Mouse (Mus musculus) midbrain, embryonic 12.5 days (tissue): Measurements from ENCODE around the gene Herc6. TPM values are rescaled to one million over a fixed set of nuclear protein-coding genes. Genes with fewer than 3 reads are reported as not detected.
A peak's percentile ranks its signal among the peaks of the same experiment; 100 is the strongest.
"Not testable (repeated sequence)": the region's sequence is repeated elsewhere in the genome, so short reads cannot be mapped to it uniquely, and the experiment has no call there.

ENCODE experiments used
- ATAC-seq: fragments of 200-750 bp; cut with Nextera tagmentation; 2 replicates; pipeline ENCODE4 v1.8.0; 2017; ENCODE audit warnings: low read depth, moderate TSS enrichment, moderate library complexity; ENCODE audit not compliant: low FRiP score
- H3K27ac ChIP-seq: fragments of 300-500 bp; sonication (generic); replicated peaks from 2 replicates; pipeline ENCODE4 v1.5.1; 2016; ENCODE audit warnings: mild to moderate bottlenecking
- H3K27me3 ChIP-seq: fragments of 300-500 bp; sonication (generic); 2 replicates; pipeline ENCODE4 v1.6.1; 2016; ENCODE audit warnings: mild to moderate bottlenecking
- H3K36me3 ChIP-seq: fragments of 300-500 bp; sonication (generic); 2 replicates; pipeline ENCODE4 v1.6.1; 2016
- H3K4me1 ChIP-seq: fragments of 300-500 bp; sonication (generic); 2 replicates; pipeline ENCODE4 v1.6.1; 2016
- H3K4me2 ChIP-seq: fragments of 300-500 bp; sonication (generic); replicated peaks from 2 replicates; pipeline ENCODE4 v1.6.1; 2016; ENCODE audit warnings: mild to moderate bottlenecking, moderate library complexity
- H3K4me3 ChIP-seq: fragments of 300-500 bp; sonication (generic); 2 replicates; pipeline ENCODE4 v1.5.1; 2016; ENCODE audit warnings: mild to moderate bottlenecking
- H3K9ac ChIP-seq: fragments of 300-500 bp; sonication (generic); replicated peaks from 2 replicates; pipeline ENCODE4 v1.6.1; 2016; ENCODE audit warnings: mild to moderate bottlenecking, moderate library complexity
- H3K9me3 ChIP-seq: fragments of 300-500 bp; sonication (generic); 2 replicates; pipeline ENCODE4 v1.6.1; 2016; ENCODE audit warnings: mild to moderate bottlenecking
- WGBS: fragments of 180-500 bp; shearing (Covaris S2); methylation state at CpG from one replicate; pipeline ENCODE4 v1.1.7; 2016; 5-methylcytosine and 5-hydroxymethylcytosine counted together
- polyA plus RNA-seq: library from polyadenylated mRNA; unstranded; fragments of >200 nt; fragmentation: Nextera tagmentation; extraction: Ambion mirVana; gene quantifications from 2 replicates; pipeline ENCODE4 v1.2.1, GENCODE M21; 2016

Herc6 gene
- polyA plus RNA-seq, 1 experiment from 2014 or later: 1.5 TPM

GRCm38 (mm10) chr6:57541737-57542335 is 39.0 kb upstream of the Herc6 start:
- Histone ChIP-seq H3K27me3 (no peaks in the 10 kb centered on the region), H3K36me3 (no peaks in the 10 kb centered on the region), H3K4me3 (no peak overlapping the region), H3K9me3 (no peaks in the 10 kb centered on the region), H3K27ac (no peak overlapping the region), H3K4me1 (no peaks in the 10 kb centered on the region), H3K9ac (no peak overlapping the region), H3K4me2 (no peak overlapping the region)
- 96% methylated on average over 1 of the region's 1 CpGs for WGBS
- no peak for ATAC-seq

- not testable (repeated sequence) for H3K4me1 ChIP-seq, H3K9me3 ChIP-seq, H3K9ac ChIP-seq, H3K4me3 ChIP-seq, H3K27ac ChIP-seq, H3K4me2 ChIP-seq, H3K36me3 ChIP-seq, ATAC-seq, H3K27me3 ChIP-seq
Observed at GRCm38 (mm10) chr6:57543591-57543990, 37.2 kb upstream of the Herc6 start.

- Histone ChIP-seq H3K36me3 (no peaks in the 10 kb centered on the region), H3K27ac (no peak overlapping the region), H3K9ac (no peak overlapping the region), H3K4me3 (no peak overlapping the region), H3K4me2 (no peak overlapping the region), H3K4me1 (no peaks in the 10 kb centered on the region), H3K9me3 (no peaks in the 10 kb centered on the region), H3K27me3 (no peaks in the 10 kb centered on the region)
- ATAC-seq: no peak
- 80% methylated on average over 2 of the region's 2 CpGs for WGBS
Observed at GRCm38 (mm10) chr6:57544866-57545265, 35.9 kb upstream of the Herc6 start.

- ATAC-seq: no peak
- no peak overlapping the region for H3K9ac ChIP-seq
- no peaks in the 10 kb centered on the region for H3K27me3 ChIP-seq
- 76% methylated on average over 3 of the region's 3 CpGs for WGBS
- H3K4me2 ChIP-seq: no peak overlapping the region
- H3K27ac ChIP-seq: no peak overlapping the region
- no peak overlapping the region for H3K4me3 ChIP-seq
- H3K4me1 ChIP-seq: no peaks in the 10 kb centered on the region
- H3K9me3 ChIP-seq: no peaks in the 10 kb centered on the region
- no peaks in the 10 kb centered on the region for H3K36me3 ChIP-seq
Observed at GRCm38 (mm10) chr6:57551211-57551796, 29.5 kb upstream of the Herc6 start.

GRCm38 (mm10) chr6:57557796-57558317 is 22.9 kb upstream of the Herc6 start:
- no peaks in the 10 kb centered on the region for H3K36me3 ChIP-seq
- WGBS: 54% methylated on average over 4 of the region's 4 CpGs
- H3K9ac ChIP-seq: no peak overlapping the region
- no peak overlapping the region for H3K4me2 ChIP-seq
- H3K27me3 ChIP-seq: no peaks in the 10 kb centered on the region
- no peak overlapping the region for H3K4me3 ChIP-seq
- no peak for ATAC-seq
- H3K27ac ChIP-seq: no peak overlapping the region
- H3K4me1 ChIP-seq: no peaks in the 10 kb centered on the region
- H3K9me3 ChIP-seq: no peaks in the 10 kb centered on the region

GRCm38 (mm10) chr6:57563454-57563853 is 17.3 kb upstream of the Herc6 start:
- H3K9ac ChIP-seq: no peak overlapping the region
- no peak overlapping the region for H3K27ac ChIP-seq
- WGBS: 92% methylated on average over 1 of the region's 1 CpGs
- no peaks in the 10 kb centered on the region for H3K4me1 ChIP-seq
- H3K27me3 ChIP-seq: no peaks in the 10 kb centered on the region
- no peak for ATAC-seq
- no peak overlapping the region for H3K4me3 ChIP-seq
- H3K36me3 ChIP-seq: no peaks in the 10 kb centered on the region
- no peaks in the 10 kb centered on the region for H3K9me3 ChIP-seq
- H3K4me2 ChIP-seq: no peak overlapping the region

- Histone ChIP-seq H3K27me3 (no peaks in the 10 kb centered on the region), H3K4me3 (no peak overlapping the region), H3K4me2 (no peak overlapping the region), H3K27ac (no peak overlapping the region), H3K36me3 (no peaks in the 10 kb centered on the region), H3K9ac (no peak overlapping the region), H3K4me1 (no peaks in the 10 kb centered on the region), H3K9me3 (no peaks in the 10 kb centered on the region)
- ATAC-seq: no peak
- WGBS: 94% methylated on average over 7 of the region's 7 CpGs
Observed at GRCm38 (mm10) chr6:57565452-57565851, 15.3 kb upstream of the Herc6 start.

- H3K36me3 ChIP-seq: no peaks in the 10 kb centered on the region
- ATAC-seq: no peak
- no peak overlapping the region for H3K4me3 ChIP-seq
- H3K9ac ChIP-seq: no peak overlapping the region
- WGBS: 89% methylated on average over 2 of the region's 2 CpGs
- no peak overlapping the region for H3K4me2 ChIP-seq
- H3K27me3 ChIP-seq: no peaks in the 10 kb centered on the region
- H3K9me3 ChIP-seq: no peaks in the 10 kb centered on the region
- H3K4me1 ChIP-seq: no peaks in the 10 kb centered on the region
- no peak overlapping the region for H3K27ac ChIP-seq
Observed at GRCm38 (mm10) chr6:57567630-57568029, 13.2 kb upstream of the Herc6 start.

GRCm38 (mm10) chr6:57570170-57570974 is 10.4 kb upstream of the Herc6 start:
- Histone ChIP-seq H3K36me3 (no peaks in the 10 kb centered on the region), H3K27me3 (no peaks in the 10 kb centered on the region), H3K4me2 (no peak overlapping the region), H3K4me1 (no peaks in the 10 kb centered on the region), H3K9me3 (no peaks in the 10 kb centered on the region), H3K4me3 (no peak overlapping the region), H3K9ac (no peak overlapping the region), H3K27ac (no peak overlapping the region)
- ATAC-seq: peak; percentile 84
- WGBS: 8% methylated on average over 6 of the region's 6 CpGs

GRCm38 (mm10) chr6:57571587-57571986 is 9.2 kb upstream of the Herc6 start:
- no peaks in the 10 kb centered on the region for H3K9me3 ChIP-seq

GRCm38 (mm10) chr6:57581595-57581994 is 795 bp downstream of the Herc6 start:
- Histone ChIP-seq H3K4me1 (peaks cover 6% of the 10 kb centered on the region; the same call in 1 of the 2 replicates), H3K4me3 (0 out of 2 replicates have a peak overlapping the region, but pooled peaks have one; percentile 37), H3K36me3 (no peaks in the 10 kb centered on the region), H3K9ac (no peak overlapping the region), H3K4me2 (peak overlapping the region; percentile 63), H3K27ac (no peak overlapping the region), H3K9me3 (no peaks in the 10 kb centered on the region), H3K27me3 (no peaks in the 10 kb centered on the region)
- 83% methylated on average over 12 of the region's 12 CpGs for WGBS
- ATAC-seq: peak; percentile 27; the same call in 1 of the 2 replicates

More at GRCm38 (mm10) chr6:57571587-57571986, 9.2 kb upstream of the Herc6 start:
- no peak for ATAC-seq
- H3K36me3 ChIP-seq: no peaks in the 10 kb centered on the region
- H3K9ac ChIP-seq: no peak overlapping the region
- H3K27ac ChIP-seq: no peak overlapping the region
- no peak overlapping the region for H3K4me3 ChIP-seq
- no peak overlapping the region for H3K4me2 ChIP-seq
- H3K27me3 ChIP-seq: no peaks in the 10 kb centered on the region
- H3K4me1 ChIP-seq: no peaks in the 10 kb centered on the region

GRCm38 (mm10) chr6:57582356-57582755 is 1.6 kb downstream of the Herc6 start:
- no peak overlapping the region for H3K4me3 ChIP-seq
- ATAC-seq: no peak
- no peaks in the 10 kb centered on the region for H3K36me3 ChIP-seq
- 83% methylated on average over 4 of the region's 4 CpGs for WGBS
- H3K27me3 ChIP-seq: no peaks in the 10 kb centered on the region
- H3K4me2 ChIP-seq: no peak overlapping the region
- H3K9me3 ChIP-seq: no peaks in the 10 kb centered on the region
- no peak overlapping the region for H3K27ac ChIP-seq
- no peak overlapping the region for H3K9ac ChIP-seq
- peaks cover 6% of the 10 kb centered on the region; the same call in 1 of the 2 replicates for H3K4me1 ChIP-seq
